Mouse (Mus musculus) T-helper 2 cell (primary cell): ENCODE measurements around the gene Usp9y.

Source experiments
- in situ Hi-C: fragments of 300-600 bp; cut with MboI, MseI; formaldehyde crosslinking; loops from one replicate; pipeline ENCODE4 v1.15.1; 2025; ENCODE audit warnings: high pct_unique_total_duplicates

The Usp9y gene

DNA sequence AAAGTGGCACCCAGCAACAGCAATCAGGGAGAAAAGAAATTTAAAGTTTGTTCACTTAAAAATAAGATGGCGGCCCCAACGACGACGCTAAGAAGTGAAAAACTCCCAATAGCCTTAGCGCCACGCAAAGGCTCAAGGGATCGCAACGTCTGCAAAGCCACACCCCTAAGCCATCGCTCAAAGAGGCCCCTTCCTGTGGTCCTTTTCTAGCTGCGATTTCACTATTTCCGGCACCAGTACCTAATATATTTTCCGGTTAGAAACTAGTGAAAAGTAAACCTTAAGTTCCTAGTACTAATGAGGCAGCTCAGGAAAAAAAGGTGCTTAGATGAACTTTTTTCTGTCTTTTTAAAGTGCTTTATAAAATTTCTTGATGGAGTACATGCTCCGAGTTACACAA, at the start of gene Usp9y:
Usp9y (minus strand) TSS at position 101 of the 400 bp plus-strand sequence.
- in situ Hi-C loops, result no loop called here

GRCm38 (mm10) chrY:1293708-1294107, 165.9 kb downstream of the Usp9y start:
- in situ Hi-C loops, result no loop called here

- in situ Hi-C loops, result no loop called here
Measured at GRCm38 (mm10) chrY:1286171-1286795, 173.3 kb downstream of the Usp9y start, which contains the start of gene Ddx3y. TSS of gene Ddx3y (minus strand) at chrY:1286629.

DNA sequence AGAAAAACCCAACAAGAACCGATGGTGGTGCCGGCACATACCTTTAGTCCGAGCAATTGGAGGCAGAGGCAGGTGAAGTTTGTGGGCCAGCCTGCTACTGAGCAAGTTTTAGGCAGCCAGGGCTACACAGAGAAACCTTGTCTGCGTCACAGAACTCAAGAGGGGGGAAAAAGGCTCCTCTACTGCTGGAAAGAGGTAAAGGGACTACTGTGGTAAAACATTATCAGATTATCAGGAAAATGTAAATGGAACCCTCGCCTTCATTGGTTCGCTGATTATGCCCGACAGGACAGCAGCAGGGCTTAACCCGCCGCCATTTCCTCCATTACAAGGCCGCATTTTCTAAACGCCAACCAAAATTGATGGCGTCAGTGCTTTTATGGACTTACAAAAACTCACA, 173.8 kb downstream of the Usp9y start:
- in situ Hi-C loops, result no loop called here
